Mouse (Mus musculus) forebrain, embryonic 15.5 days (tissue): ENCODE results near the gene Kdm1a. TPM values are rescaled to one million over a fixed set of nuclear protein-coding genes. Genes with fewer than 3 reads are reported as not detected.

Source experiments
- ATAC-seq: fragments of 200-750 bp; cut with Nextera tagmentation; replicated peaks from 2 replicates; pipeline ENCODE4 v1.8.0; 2017; ENCODE audit warnings: mild to moderate bottlenecking, moderate TSS enrichment, moderate library complexity
- H3K27ac ChIP-seq: fragments of 300-500 bp; sonication (generic); replicated peaks from 2 replicates; pipeline ENCODE4 v1.5.1; 2015; ENCODE audit warnings: mild to moderate bottlenecking, inconsistent platforms
- H3K27me3 ChIP-seq: fragments of 300-500 bp; sonication (generic); 2 replicates; pipeline ENCODE4 v1.6.1; 2015; ENCODE audit warnings: inconsistent platforms
- H3K36me3 ChIP-seq: fragments of 300-500 bp; sonication (generic); 2 replicates; pipeline ENCODE4 v1.6.1; 2015; ENCODE audit warnings: mild to moderate bottlenecking, inconsistent platforms
- H3K4me1 ChIP-seq: fragments of 300-500 bp; sonication (generic); 2 replicates; pipeline ENCODE4 v1.6.1; 2015; ENCODE audit warnings: inconsistent platforms
- H3K4me2 ChIP-seq: fragments of 300-500 bp; sonication (generic); replicated peaks from 2 replicates; pipeline ENCODE4 v1.6.1; 2015; ENCODE audit warnings: mild to moderate bottlenecking, inconsistent platforms
- H3K4me3 ChIP-seq: fragments of 300-500 bp; sonication (generic); 2 replicates; pipeline ENCODE4 v1.5.1; 2015; ENCODE audit warnings: mild to moderate bottlenecking, inconsistent platforms
- H3K9ac ChIP-seq: fragments of 300-500 bp; sonication (generic); replicated peaks from 2 replicates; pipeline ENCODE4 v1.6.1; 2015; ENCODE audit warnings: mild to moderate bottlenecking, inconsistent platforms
- H3K9me3 ChIP-seq: fragments of 300-500 bp; sonication (generic); 2 replicates; pipeline ENCODE4 v1.6.1; 2016; ENCODE audit warnings: inconsistent platforms
- WGBS: fragments of 180-500 bp; shearing (Covaris S2); methylation state at CpG from one replicate; pipeline ENCODE4 v1.1.7; 2015; ENCODE audit warnings: mixed read lengths; 5-methylcytosine and 5-hydroxymethylcytosine counted together
- polyA plus RNA-seq: library from polyadenylated mRNA; unstranded; fragments of >200 nt; fragmentation: Nextera tagmentation; extraction: Ambion mirVana; gene quantifications from 2 replicates; pipeline ENCODE4 v1.2.1, GENCODE M21; 2015

The Kdm1a gene
- 94.3 and 108 TPM in 2 replicates for polyA plus RNA-seq

- H3K4me2 ChIP-seq = peak within 1 kb of the TSS; percentile 60
- WGBS = under 1% methylated on average over 20 of the region's 45 CpGs
- H3K4me3 ChIP-seq = peak within 1 kb of the TSS; percentile 66
- no peaks in the 10 kb centered on the region for H3K27me3 ChIP-seq
- H3K9me3 ChIP-seq = no peaks in the 10 kb centered on the region
- peaks cover 31% of the 10 kb centered on the region for H3K4me1 ChIP-seq
- ATAC-seq = peak; percentile 94
- peak within 1 kb of the TSS; percentile 99 for H3K9ac ChIP-seq
- peak within 1 kb of the TSS; percentile 97 for H3K27ac ChIP-seq
- no peaks in the 10 kb centered on the region for H3K36me3 ChIP-seq
Observed at GRCm38 (mm10) chr4:136602568-136602967, at the start of gene Kdm1a. Gene Kdm1a (minus strand): TSS chr4:136602723.

GRCm38 (mm10) chr4:136651882-136652527 lies 49.5 kb upstream of the Kdm1a start:
- no peak overlapping the region for H3K4me3 ChIP-seq
- no peaks in the 10 kb centered on the region for H3K9me3 ChIP-seq
- 38% methylated on average over 13 of the region's 13 CpGs for WGBS
- H3K27ac ChIP-seq = peak overlapping the region; percentile 76
- ATAC-seq = peak; percentile 80
- peaks cover 22% of the 10 kb centered on the region for H3K36me3 ChIP-seq
- no peak overlapping the region for H3K4me2 ChIP-seq
- peaks cover 20% of the 10 kb centered on the region for H3K4me1 ChIP-seq
- H3K9ac ChIP-seq = no peak overlapping the region
- H3K27me3 ChIP-seq = no peaks in the 10 kb centered on the region

- Histone ChIP-seq H3K27me3 (no peaks in the 10 kb centered on the region), H3K9ac (no peak overlapping the region), H3K36me3 (peaks cover 16% of the 10 kb centered on the region), H3K4me3 (no peak overlapping the region), H3K4me1 (peaks cover 20% of the 10 kb centered on the region), H3K9me3 (no peaks in the 10 kb centered on the region), H3K27ac (peak overlapping the region; percentile 76), H3K4me2 (no peak overlapping the region)
- ATAC-seq = peak; percentile 39; the same call in 1 of the 2 replicates
- 64% methylated on average over 3 of the region's 3 CpGs for WGBS
Observed at GRCm38 (mm10) chr4:136651357-136651811, 48.9 kb upstream of the Kdm1a start.

- Histone ChIP-seq H3K4me3 (no peak overlapping the region), H3K27ac (0 out of 2 replicates have a peak overlapping the region, but pooled peaks have one; percentile 23), H3K4me1 (peaks cover 20% of the 10 kb centered on the region), H3K36me3 (peaks cover 5% of the 10 kb centered on the region; the same call in 1 of the 2 replicates), H3K9ac (no peak overlapping the region), H3K4me2 (no peak overlapping the region), H3K27me3 (no peaks in the 10 kb centered on the region), H3K9me3 (no peaks in the 10 kb centered on the region)
- WGBS = 84% methylated on average over 8 of the region's 8 CpGs
- no peak for ATAC-seq
Observed at GRCm38 (mm10) chr4:136650261-136650660, 47.7 kb upstream of the Kdm1a start.

- WGBS = 38% methylated on average over 13 of the region's 13 CpGs
- Histone ChIP-seq H3K27ac (0 out of 2 replicates have a peak overlapping the region, but pooled peaks have one; percentile 23), H3K4me2 (no peak overlapping the region), H3K36me3 (peaks cover 3% of the 10 kb centered on the region; the same call in 1 of the 2 replicates), H3K27me3 (no peaks in the 10 kb centered on the region), H3K9me3 (no peaks in the 10 kb centered on the region), H3K9ac (no peak overlapping the region), H3K4me1 (peaks cover 20% of the 10 kb centered on the region), H3K4me3 (no peak overlapping the region)
- ATAC-seq = no peak
Observed at GRCm38 (mm10) chr4:136649480-136650196, 47.1 kb upstream of the Kdm1a start.

GRCm38 (mm10) chr4:136648922-136649479 lies 46.5 kb upstream of the Kdm1a start:
- Histone ChIP-seq H3K27ac (no peak overlapping the region), H3K27me3 (no peaks in the 10 kb centered on the region), H3K36me3 (no peaks in the 10 kb centered on the region), H3K9ac (no peak overlapping the region), H3K4me1 (peaks cover 20% of the 10 kb centered on the region), H3K4me3 (no peak overlapping the region), H3K9me3 (no peaks in the 10 kb centered on the region), H3K4me2 (no peak overlapping the region)
- 19% methylated on average over 11 of the region's 11 CpGs for WGBS
- no peak for ATAC-seq

- H3K4me3 ChIP-seq = no peak overlapping the region
- H3K36me3 ChIP-seq = no peaks in the 10 kb centered on the region
- WGBS = 2% methylated on average over 10 of the region's 10 CpGs
- H3K27me3 ChIP-seq = peaks cover 24% of the 10 kb centered on the region
- no peak overlapping the region for H3K9ac ChIP-seq
- ATAC-seq = no peak
- H3K4me2 ChIP-seq = peak overlapping the region; percentile 13
- no peaks in the 10 kb centered on the region for H3K9me3 ChIP-seq
- no peak overlapping the region for H3K27ac ChIP-seq
- peaks cover 11% of the 10 kb centered on the region; the same call in 1 of the 2 replicates for H3K4me1 ChIP-seq
Observed at GRCm38 (mm10) chr4:136638890-136639289, 36.4 kb upstream of the Kdm1a start.

- H3K27ac ChIP-seq = no peak overlapping the region
- ATAC-seq = no peak
- H3K9me3 ChIP-seq = no peaks in the 10 kb centered on the region
- peak overlapping the region; percentile 74 for H3K4me2 ChIP-seq
- H3K27me3 ChIP-seq = peaks cover 24% of the 10 kb centered on the region
- WGBS = 28% methylated on average over 7 of the region's 7 CpGs
- H3K9ac ChIP-seq = no peak overlapping the region
- no peaks in the 10 kb centered on the region for H3K36me3 ChIP-seq
- peaks cover 11% of the 10 kb centered on the region; the same call in 1 of the 2 replicates for H3K4me1 ChIP-seq
- H3K4me3 ChIP-seq = peak overlapping the region; percentile 51
Observed at GRCm38 (mm10) chr4:136638230-136638750, 35.8 kb upstream of the Kdm1a start.

GRCm38 (mm10) chr4:136637563-136638229 lies 35.2 kb upstream of the Kdm1a start:
- H3K36me3 ChIP-seq = no peaks in the 10 kb centered on the region
- peak; percentile 76 for ATAC-seq
- H3K27ac ChIP-seq = peak overlapping the region; percentile 46
- 2% methylated on average over 71 of the region's 76 CpGs for WGBS
- peak overlapping the region; percentile 51 for H3K4me3 ChIP-seq
- H3K4me2 ChIP-seq = peak overlapping the region; percentile 74
- peaks cover 11% of the 10 kb centered on the region; the same call in 1 of the 2 replicates for H3K4me1 ChIP-seq
- H3K9me3 ChIP-seq = no peaks in the 10 kb centered on the region
- peak overlapping the region; percentile 50 for H3K9ac ChIP-seq
- H3K27me3 ChIP-seq = peaks cover 24% of the 10 kb centered on the region

GRCm38 (mm10) chr4:136636983-136637562 lies 34.5 kb upstream of the Kdm1a start:
- H3K9me3 ChIP-seq = no peaks in the 10 kb centered on the region
- H3K9ac ChIP-seq = peak overlapping the region; percentile 50
- peaks cover 24% of the 10 kb centered on the region for H3K27me3 ChIP-seq
- peak overlapping the region; percentile 74 for H3K4me2 ChIP-seq
- H3K36me3 ChIP-seq = no peaks in the 10 kb centered on the region
- peak overlapping the region; percentile 51 for H3K4me3 ChIP-seq
- H3K4me1 ChIP-seq = peaks cover 11% of the 10 kb centered on the region; the same call in 1 of the 2 replicates
- WGBS = 17% methylated on average over 37 of the region's 37 CpGs
- H3K27ac ChIP-seq = peak overlapping the region; percentile 46
- peak; percentile 60 for ATAC-seq

GRCm38 (mm10) chr4:136636511-136636910 lies 34.0 kb upstream of the Kdm1a start:
- peaks cover 11% of the 10 kb centered on the region; the same call in 1 of the 2 replicates for H3K4me1 ChIP-seq
- H3K36me3 ChIP-seq = no peaks in the 10 kb centered on the region
- no peak overlapping the region for H3K4me3 ChIP-seq
- H3K9ac ChIP-seq = no peak overlapping the region
- ATAC-seq = no peak
- H3K4me2 ChIP-seq = no peak overlapping the region
- no peak overlapping the region for H3K27ac ChIP-seq
- WGBS = 73% methylated on average over 5 of the region's 5 CpGs
- H3K9me3 ChIP-seq = no peaks in the 10 kb centered on the region
- peaks cover 24% of the 10 kb centered on the region for H3K27me3 ChIP-seq
